Mouse (Mus musculus) 3134 (cell line): ENCODE results near the gene Vamp1.
A peak's percentile ranks its signal among the peaks of the same experiment; 100 is the strongest.

Experiments
- DNase-seq: peaks from one replicate; pipeline ENCODE4 v3.0.0-alpha.2; 2011; ENCODE audit warnings: low spot score; ENCODE audit not compliant: insufficient read length; ENCODE audit errors: extremely low read depth

Gene Vamp1

GRCm38 (mm10) chr6:125215148-125215954 is at the start of gene Vamp1:
Vamp1 (plus strand) TSS chr6:125215551.
- peak; percentile 82 for DNase-seq

GRCm38 (mm10) chr6:125166051-125166751 is 49.1 kb upstream of the Vamp1 start, which contains the start of gene Gapdh:
Gapdh (minus strand) TSS chr6:125166467.
- DNase-seq: peak; percentile 81

GRCm38 (mm10) chr6:125166861-125167650 is 48.3 kb upstream of the Vamp1 start:
- no peak for DNase-seq

- DNase-seq: no peak
Measured at GRCm38 (mm10) chr6:125168086-125168485, 47.3 kb upstream of the Vamp1 start.

- no peak for DNase-seq
Measured at GRCm38 (mm10) chr6:125170194-125170593, 45.2 kb upstream of the Vamp1 start.

GRCm38 (mm10) chr6:125172474-125172873 is 42.9 kb upstream of the Vamp1 start:
- no peak for DNase-seq

GRCm38 (mm10) chr6:125173256-125173655 is 42.1 kb upstream of the Vamp1 start:
- no peak for DNase-seq

- DNase-seq: no peak
Measured at GRCm38 (mm10) chr6:125175469-125175868, 39.9 kb upstream of the Vamp1 start.

GRCm38 (mm10) chr6:125179601-125180000 is 35.8 kb upstream of the Vamp1 start:
- DNase-seq: no peak

- DNase-seq: no peak
Measured at GRCm38 (mm10) chr6:125182133-125182532, 33.2 kb upstream of the Vamp1 start.

- no peak for DNase-seq
Measured at GRCm38 (mm10) chr6:125186203-125186602, 29.1 kb upstream of the Vamp1 start.

- no peak for DNase-seq
Measured at GRCm38 (mm10) chr6:125190816-125191215, 24.5 kb upstream of the Vamp1 start.

- peak; percentile 99 for DNase-seq
Measured at GRCm38 (mm10) chr6:125191332-125192015, 23.9 kb upstream of the Vamp1 start, which contains the start of the genes Ncapd2 and Mrpl51. Ncapd2 (minus strand) TSS chr6:125191701. Mrpl51 (plus strand) TSS chr6:125191801.

- DNase-seq: peak; percentile 86
Measured at GRCm38 (mm10) chr6:125192016-125192714, 23.2 kb upstream of the Vamp1 start.

GRCm38 (mm10) chr6:125192841-125193240 is 22.5 kb upstream of the Vamp1 start:
- DNase-seq: no peak

GRCm38 (mm10) chr6:125193390-125193789 is 22.0 kb upstream of the Vamp1 start:
- no peak for DNase-seq

GRCm38 (mm10) chr6:125195541-125196075 is 19.7 kb upstream of the Vamp1 start:
- no peak for DNase-seq

- no peak for DNase-seq
Measured at GRCm38 (mm10) chr6:125196301-125196700, 19.1 kb upstream of the Vamp1 start.

GRCm38 (mm10) chr6:125197166-125197565 is 18.2 kb upstream of the Vamp1 start:
- no peak for DNase-seq
